Mouse (Mus musculus) kidney, postnatal 36 days (tissue): ENCODE measurements at regions not wholly inside any gene's neighbourhood (a gene's known extent, or its start where the extent isn't known, plus 50 kb on each side); places are given as distances from the start of the nearest gene placed in this dataset.

Experiments used
- DNase-seq, 2 experiments: peaks; one replicate each; pipeline ENCODE4 v3.0.0; 2021 to 2022; ENCODE audit warnings: mixed read lengths in 2 of 2

DNA sequence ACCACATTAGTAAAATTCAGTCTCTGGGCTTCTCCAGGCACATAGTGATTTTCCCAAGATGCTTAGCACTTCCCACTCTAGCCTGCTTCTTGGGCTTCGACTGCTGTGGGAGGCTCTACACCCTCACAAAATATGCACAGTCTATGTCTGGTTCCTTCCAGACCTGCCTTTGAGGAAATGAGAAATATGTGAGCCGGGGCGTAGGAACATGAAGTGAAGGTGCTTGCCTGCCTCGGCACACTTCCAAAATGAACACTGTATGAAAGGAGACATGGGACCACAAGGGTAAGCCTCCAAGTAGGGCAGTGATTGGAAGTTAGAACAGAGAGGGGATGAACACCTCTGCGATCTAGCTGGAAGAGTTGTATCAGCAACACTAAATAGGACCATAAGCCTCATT, 54.5 kb downstream of the Gm10260 start:
- DNase-seq: no peak

DNA sequence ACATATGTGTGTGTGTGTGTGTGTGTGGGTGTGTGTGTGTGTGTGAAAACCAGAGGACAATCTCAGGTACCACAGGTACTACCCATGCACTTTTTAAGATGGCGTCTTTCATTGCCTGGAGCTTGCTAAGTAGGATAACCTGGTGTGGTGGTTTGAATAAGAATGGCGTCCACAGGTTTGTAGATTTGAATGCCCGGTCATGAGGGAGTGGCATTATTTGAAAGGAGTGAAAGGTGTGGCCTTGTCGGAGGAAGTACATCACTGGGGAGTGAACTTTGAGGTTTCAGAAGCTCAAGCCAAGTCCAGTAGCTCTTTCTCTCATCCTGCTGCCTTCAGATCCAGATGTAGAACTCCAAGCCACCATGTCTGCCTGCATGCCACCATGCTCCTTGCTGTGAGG, 55.9 kb downstream of the Gm10260 start:
- DNase-seq: no peak

DNA sequence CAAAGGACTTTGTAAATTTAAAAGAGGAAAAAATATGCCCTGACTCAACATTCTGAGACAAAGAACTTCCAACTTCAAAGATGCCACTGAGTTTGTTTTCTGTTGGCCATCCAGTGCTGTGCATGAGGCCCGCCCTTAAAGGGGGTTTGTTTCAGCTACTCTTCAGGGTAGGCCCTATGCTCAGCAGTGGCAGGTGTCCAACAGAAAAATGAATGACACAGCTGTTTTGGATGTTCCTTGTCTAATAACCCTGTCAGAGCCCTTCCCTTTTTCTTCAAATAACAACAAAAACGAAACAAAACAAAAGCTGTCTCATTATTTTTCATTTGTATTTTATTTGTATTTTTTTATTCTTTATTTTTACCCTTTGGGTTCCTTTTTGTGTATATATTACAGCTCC, 61.5 kb downstream of the Gm10260 start:
- no peak for DNase-seq

DNA sequence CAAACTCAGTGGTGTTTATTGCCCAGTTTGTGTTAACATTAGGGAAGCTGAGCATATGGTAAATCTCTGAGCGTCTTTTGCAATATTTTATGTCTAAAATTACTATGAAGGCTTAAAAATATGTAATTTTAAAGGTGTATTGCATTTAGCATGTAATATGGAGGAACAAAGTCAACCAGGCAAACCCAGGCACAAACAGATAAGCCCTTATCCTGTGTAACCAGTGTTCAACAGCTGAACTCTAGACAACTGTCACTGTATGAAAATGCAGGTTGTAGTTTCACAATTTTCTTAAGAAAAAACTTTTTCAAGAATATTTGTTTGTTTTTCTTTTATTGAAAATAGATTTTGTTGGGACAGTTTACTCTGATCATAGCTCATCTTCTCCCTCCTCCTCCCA, 62.1 kb downstream of the Gm10260 start:
- no peak for DNase-seq

DNA sequence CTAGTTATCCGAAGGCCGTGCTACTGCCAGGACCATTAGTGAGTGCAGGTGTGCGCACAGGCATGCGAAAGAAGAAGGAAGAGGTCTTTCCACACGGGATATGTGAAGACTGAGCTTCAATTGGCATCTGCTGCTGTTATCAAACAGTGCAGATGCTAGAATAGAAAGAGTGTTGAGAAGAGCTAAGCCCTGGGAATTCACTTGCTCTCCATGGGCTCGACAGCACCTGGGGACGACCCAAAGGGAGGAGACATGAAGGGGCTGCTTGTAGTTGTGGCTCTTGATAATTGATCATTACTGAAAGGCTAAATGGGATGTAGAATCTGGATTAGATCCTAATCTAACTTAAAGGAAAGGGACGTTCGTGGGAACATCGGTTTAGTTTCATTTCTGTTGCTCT, 63.2 kb downstream of the Gm10260 start:
- no peak for DNase-seq

DNA sequence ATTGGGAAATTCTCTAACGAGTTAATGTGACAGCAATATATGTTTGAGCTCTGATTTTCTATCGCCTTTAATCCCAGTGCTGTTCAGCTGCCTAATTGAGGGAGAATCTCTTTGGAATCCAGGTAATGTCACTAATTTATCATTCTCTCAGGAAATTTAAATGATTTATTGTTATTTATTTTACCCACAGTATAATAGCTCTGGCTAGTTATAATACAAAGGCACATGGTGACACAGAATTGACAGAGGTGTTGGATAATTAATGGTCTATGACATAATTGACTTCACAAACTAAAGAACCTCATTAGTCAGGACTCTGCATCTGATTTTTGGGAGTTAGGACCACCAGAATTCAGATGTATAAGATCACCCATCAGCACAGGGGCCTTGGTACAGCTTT, 65.4 kb downstream of the Gm10260 start:
- no peak for DNase-seq

DNA sequence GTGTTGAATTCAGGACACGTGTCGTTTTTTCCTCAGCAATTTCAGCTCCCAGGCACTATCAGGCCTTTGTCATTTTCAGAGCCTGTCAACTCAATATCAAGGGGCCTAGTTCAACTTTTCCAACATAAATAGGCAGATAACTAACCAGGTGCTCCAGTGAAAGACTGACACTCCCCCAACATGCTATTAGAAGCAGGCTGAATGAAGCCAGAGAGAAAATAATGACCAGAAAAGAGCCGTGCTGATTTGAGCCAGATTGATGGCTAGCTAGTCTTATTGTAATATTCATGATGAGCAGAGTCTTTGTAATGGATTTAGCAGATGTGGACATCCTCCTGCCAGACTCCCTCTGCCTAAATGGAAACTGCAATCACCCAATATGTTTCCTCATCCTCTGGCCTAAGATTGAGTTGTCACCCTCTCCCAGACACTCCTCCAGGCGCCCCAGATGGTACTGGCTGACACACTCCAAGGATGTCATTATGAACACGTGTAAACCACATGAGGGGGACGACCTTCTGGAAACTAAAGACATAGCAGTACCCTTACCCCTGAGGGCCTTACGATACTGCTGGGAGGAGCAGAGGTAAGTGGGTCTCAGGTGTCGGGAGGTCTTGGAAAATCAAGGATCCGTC, 66.0 kb downstream of the Gm10260 start:
- DNase-seq: no peak

DNA sequence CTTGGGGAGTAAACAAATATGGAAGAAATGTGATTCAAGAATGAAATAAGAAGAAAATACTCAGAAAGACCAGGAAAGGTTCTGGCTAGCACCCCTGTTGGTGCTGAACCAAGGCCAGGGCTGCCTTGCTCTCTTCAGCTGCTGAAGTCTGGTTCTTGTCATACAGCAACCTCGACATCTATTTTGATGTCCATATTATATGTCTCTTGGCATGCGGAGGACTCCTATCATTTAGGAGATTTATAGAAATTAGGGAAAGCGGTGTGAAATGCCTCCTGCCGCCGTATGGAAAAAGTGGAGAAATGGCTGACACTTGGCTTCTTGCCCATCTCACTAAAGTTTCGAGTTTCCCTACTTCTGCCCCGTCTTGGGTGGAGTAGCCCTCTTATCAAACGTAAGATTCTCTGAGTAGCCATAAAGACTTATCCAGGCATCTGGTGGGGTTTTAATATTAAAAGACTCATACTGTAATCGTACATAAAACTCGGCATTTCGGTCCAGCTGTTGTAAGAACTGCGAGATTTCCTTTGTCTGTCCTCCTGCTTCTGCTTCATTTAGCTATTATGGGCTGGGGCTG, 72.0 kb downstream of the Gm10260 start:
- DNase-seq: no peak

DNA sequence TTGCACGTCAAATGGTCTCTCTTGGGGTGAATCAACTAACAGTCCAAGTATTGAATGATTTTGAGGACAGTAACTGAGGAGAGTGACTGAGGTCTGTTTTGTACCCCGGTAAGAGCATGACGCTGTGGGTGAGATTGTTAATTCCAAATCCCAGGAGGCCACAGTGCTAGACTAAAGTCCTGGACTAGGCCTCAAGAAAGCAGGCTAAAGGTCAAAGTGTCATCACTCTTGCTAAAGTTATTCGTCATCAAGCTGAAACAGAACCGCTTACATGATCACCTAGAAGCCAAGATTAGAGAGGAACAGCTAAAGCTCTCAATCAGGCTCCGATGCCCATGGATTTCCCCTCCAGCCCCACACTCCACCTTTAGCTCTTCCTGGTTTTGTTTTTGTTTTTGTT, 76.6 kb downstream of the Gm10260 start:
- peak in 1 of 2 experiments; percentile 44 for DNase-seq

DNA sequence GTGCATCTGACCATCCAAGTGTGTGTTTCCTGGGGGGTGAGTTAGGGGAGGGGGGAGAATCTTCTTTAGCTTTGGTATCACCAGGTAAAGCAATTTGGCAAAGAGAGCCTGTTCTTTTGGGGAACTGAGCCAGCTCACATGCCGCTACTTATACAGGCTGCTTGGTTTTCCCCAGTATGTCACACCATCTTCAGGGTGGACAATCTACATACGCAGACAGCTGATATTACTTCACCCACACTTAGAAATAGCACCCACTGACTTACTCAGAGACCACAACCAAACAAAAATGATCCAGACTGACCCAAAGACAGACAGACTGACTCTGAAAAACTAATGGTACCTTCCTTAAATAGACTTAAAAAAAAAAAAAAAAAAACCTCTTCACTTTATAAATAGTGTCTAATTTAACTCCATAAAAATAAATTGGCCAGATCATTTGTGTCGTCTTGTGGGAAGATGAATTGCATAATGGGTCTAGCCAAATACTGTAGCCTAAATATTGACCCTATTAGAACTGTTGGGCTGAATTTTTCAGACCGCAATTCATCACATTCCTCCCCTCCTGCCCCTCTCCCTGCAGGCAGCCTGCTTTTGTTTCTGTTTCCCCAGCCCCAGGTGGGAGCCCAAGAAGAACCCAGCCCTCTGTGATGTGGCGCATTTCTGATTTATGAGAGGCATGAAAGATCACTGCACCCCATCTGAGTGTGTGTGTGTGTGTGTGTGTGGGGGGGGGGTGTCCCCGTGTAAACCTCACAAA, 79.0 kb downstream of the Gm10260 start:
- DNase-seq: no peak

DNA sequence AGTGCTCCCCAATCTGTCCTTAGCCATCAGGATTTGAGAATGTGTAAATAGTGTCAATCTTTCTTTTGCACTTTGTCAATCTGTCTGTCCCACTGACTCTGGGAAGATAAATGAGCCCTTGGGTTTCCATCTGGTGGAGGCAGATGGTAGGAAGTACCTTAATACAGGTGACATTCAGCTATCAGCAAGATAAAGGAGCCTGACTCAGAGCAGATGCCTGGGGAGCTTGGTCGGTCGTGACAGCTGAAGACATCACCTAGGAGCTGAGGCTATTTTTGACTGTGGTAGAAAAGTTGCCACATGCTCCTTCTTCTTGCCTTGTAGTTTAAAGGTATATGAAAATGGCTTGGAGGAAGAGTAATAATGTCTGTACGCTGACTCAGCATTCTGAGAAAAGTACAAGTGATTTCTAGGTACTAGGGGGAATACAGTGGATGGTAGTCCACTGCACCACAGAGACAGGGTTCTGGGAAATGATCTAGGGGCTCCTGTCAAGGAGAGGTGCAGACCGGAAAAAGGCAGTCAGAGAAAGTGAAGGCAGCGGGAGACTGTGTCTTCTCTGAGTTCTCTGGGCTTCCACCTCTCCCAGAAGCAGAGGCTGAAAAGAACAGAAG, 80.0 kb downstream of the Gm10260 start:
- no peak for DNase-seq

DNA sequence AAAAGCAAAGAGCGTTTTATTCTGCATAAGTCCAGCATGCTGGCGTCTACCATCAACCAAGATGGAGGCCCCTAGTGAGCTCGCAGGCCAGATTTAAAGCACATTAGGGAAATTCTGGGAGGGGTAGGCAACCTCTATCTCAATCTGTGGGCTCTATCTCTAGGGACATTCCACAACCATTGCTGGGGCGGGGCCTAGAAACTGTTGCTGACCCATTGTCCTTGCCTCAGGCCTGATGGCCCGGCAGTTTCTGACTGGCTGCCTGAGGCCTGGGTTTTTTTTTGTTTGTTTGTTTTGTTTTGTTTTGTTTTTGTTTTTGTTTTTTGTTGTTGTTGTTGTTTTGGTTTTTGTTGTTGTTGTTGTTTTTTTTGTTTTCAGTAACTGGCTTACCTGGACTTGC, 81.4 kb downstream of the Gm10260 start:
- no peak for DNase-seq

DNA sequence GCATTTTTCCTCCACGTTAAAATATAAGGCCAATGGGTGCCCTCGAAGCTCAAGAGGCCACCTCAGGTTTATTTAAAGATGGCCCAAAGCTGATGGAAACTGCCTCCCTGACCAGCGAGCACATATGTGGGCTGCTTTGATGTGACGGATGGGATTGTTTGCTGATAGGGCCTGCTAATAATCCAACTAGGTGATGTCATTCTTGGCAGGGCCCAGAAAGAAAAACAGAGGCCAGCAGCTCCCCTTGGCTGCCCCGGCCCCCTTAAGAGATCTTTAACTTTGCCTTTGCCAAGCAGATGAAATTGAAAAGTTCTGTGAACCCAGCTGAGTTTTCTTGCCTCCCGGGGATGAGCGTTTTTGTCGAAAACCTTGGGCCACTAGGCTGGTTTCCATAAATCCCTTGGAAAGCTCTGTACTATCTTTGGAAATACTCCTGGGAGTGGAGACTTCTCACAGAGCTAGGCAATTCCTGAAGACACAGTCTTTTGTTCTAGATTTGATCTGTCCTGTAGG, 83.8 kb downstream of the Gm10260 start:
- DNase-seq: no peak

DNA sequence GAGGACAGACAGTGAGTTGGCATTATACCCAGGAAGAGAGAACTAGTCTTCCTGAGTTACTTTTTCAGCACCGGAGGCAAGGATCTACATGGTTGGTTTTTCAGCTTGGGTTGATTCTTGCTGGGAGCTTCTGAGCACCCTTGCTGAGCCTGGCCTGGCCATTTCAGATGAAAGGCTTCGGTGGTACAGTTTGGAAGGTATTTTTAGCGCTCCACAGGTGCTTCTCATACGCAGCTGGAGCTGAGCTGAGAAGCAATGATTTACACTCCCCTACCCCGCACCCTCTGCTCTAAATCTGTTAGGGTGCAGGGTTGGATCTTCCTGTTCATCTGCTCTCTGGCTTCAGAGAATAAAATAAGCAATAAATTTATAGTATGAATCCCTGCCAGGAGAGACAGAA, 87.3 kb downstream of the Gm10260 start:
- no peak for DNase-seq

DNA sequence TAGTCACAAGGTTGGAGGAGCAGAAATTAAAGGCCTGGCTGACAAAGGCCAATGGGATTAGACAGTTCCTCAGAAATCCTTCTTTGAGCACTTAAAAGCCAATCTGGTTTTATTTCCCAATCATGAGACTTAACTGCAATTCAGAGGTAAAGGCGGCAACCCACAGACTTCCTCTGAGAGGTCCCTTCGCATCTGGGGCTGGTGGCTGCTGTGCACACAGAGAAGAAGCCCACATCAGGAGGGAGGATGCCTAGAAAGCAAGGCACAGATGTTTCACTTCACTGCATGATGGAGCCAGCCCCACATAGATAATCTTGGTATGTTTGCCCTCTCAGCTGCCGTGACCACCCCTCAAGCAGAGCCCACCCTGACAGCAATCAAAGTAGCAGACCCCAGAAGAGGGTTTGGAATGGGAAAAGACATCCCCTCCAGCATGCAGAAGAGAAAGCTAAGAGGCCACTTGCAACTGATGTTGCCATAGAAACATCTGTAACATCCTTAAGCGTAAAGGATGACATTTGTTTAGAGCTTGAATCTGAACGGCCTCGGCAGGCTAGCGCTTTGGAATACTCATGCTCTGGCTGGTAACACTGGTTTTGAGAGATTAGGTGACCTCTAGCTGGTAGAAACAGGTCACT, 88.3 kb downstream of the Gm10260 start:
- DNase-seq: no peak

DNA sequence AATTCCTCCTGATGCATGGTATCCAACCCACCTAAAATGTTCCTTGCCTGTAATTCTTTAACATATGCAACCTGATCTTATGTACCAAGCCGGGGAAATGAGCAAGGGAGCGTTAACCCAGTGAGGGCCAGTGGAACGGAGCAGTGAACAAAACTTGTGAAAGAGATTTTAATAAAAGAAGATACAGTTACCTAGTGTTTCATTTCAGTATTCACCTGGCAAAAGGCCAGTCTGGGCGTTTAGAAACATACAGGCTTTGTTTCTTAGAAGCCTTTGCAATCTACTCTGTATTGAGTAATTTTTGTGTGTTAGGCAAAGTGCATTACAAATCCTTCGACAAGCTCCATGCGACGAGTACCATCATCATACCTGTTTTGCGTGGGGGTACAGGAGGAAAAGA, 91.1 kb downstream of the Gm10260 start:
- no peak for DNase-seq

DNA sequence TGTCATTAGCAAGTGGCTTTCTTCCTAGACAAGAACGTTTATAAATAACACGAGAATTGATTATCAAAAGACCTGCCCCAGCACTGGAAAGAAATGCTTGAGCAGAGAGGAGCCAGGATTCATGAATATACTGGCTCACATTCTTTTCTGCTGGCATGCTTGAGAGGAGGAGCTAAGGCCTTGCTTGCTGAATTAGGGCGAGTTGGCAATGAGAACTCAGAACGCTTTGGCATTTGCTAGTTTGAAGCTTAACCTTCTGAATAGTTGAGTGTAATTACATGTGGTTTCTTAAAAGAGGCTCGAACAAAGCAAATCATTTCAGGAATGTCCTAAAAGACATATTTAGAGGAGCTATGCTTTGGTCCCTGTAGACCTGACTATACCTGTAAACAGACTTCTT, 91.5 kb downstream of the Gm10260 start:
- peak in 1 of 2 experiments; percentile 25 for DNase-seq

DNA sequence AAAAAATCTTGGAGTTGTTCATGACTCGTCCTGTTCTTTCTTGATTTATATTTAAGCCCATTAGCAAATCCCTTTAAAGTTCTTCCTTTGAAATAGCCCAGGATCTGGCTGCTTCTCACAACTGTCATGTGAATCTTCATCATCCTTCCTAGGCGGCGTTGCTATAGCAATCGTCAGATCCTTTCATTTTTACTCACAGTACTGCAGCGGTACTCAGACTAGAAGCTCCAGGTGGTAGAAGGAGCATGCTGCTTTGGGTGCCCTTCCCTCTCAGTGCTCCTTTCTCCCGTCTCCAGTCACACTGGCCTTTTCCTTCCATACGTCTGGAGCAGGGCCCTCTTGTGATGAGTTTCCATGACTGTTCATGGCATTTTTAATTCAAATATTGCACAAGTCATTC, 93.1 kb downstream of the Gm10260 start:
- DNase-seq: no peak

DNA sequence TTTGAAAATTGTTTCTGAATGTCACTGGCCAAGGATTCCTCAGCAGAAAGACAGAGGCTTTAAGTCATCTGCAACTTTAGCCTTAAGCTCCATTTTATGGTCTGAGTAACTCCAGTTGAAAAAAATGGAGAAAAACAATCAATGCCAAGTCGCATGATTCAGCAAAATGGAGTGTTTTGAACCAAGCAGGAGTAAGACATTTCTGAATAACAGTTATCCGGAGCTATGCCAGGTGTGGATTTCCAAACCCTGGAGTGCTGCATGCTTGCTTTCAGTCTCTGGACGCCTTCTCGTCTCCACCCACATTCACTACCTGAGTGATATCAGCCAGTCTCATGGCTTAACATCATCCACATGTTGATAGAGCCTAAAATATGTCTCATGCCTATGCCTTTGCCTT, 93.7 kb downstream of the Gm10260 start:
- DNase-seq: no peak

DNA sequence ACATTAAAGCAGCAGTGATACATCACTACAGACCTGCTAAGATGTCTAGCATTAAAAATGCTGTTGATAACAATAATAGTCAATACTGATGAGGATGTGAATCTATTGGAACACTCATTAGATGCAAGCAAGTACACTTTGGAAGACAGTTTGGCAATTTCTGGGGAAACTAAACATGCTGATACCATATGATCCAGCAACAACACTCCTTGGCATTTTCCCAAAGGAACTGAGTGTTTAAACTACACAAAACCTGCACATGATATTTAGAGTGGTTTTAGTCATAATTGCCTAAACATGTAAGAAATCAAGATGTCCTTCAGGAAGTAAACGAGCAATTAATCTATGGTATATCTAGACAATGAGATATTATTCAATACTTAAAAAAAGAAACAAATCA, 95.2 kb downstream of the Gm10260 start:
- no peak for DNase-seq

DNA sequence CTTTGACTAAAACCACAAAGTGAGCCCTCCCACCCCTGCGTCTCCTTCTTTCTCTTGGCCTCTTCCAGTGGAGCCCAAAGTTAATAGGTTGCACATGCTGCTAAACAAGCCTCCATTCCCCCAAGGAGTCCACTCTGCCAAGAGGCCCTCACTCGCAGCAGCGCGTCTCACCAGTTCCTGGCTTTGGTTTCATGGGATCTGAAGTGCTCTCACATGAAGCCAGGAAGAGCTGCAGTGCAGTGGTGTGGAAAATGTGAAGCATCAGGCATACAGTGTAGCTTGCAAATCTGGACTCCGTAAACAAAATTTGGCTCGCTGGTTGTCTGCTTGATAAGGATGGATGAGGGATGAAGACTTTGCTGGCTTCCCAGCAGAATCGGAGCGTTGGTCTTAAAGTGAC, 97.7 kb downstream of the Gm10260 start:
- DNase-seq: no peak

DNA sequence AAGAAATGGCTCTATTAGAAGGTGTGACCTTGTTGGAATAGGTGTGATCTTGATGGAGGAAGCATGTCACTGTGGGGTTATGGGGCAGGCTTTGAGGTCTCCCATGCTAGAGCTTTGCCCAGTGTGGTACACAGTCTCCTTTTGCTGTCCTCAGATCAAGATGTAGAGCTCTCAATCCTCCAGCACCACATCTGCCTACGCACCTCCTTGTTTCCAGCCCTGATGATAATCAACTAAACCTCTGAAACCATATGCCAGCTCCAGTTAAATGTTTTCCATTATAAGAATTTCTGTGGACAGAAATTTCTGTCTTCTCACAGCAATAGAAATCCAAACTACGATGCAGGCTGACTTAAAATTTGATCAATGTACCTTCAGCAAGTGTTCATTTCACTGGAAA, 103.8 kb downstream of the Gm10260 start:
- DNase-seq: no peak

DNA sequence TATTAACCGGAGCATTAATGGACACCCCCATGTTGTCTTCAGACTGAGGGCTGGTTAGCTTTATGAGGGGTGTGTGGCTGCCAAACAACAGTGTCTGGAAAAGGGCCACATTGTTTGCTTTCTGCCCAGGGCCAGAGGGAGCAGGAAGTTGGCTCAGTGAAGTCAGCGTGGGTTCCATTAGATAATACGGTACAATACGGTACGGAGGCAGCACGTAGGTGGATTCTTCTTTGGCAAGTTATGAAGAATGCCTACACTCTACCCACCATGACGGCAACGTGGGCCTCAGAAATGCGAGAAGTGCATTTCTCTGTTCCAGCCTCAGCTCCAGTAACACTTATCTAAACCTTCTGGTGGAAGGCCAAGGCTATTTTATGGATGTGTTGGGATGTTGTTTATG, 108.2 kb downstream of the Gm10260 start:
- no peak for DNase-seq
